Mouse (Mus musculus) left cerebral cortex, postnatal 14 days (tissue): ENCODE measurements around the gene Ypel2. TPM values are rescaled to one million over a fixed set of nuclear protein-coding genes. Genes with fewer than 3 reads are reported as not detected.

Experiments used
- total RNA-seq, 2 experiments: library from RNA; stranded (reverse); gene quantifications; 2 replicates each; pipeline ENCODE4 v1.2.3; 2021

Gene Ypel2
- total RNA-seq, 2 experiments from 2014 or later: 37.9 to 41.1 TPM

Other genes starting within 250 kb of the Ypel2 start
- gene Cltc, start 236.1 kb downstream of the Ypel2 start, total RNA-seq: 100 to 1,000 TPM; 537 to 538 TPM
- 10 to 100 TPM; 15.7 to 19.5 TPM for gene Dhx40, start 186.0 kb downstream of the Ypel2 start, total RNA-seq
- gene Gdpd1, start 80.4 kb upstream of the Ypel2 start, total RNA-seq: 10 to 100 TPM; 49.0 to 49.9 TPM
- 10 to 100 TPM; 14.6 to 15.0 TPM for gene Smg8, start 93.1 kb upstream of the Ypel2 start, total RNA-seq
- gene Prr11, start 115.0 kb upstream of the Ypel2 start, total RNA-seq: under 1 TPM; 0.53 to 0.75 TPM
- 10 to 100 TPM; 12.0 to 14.2 TPM for gene Ska2, start 115.5 kb upstream of the Ypel2 start, total RNA-seq
- gene Trim37, start 133.4 kb upstream of the Ypel2 start, total RNA-seq: 100 to 1,000 TPM; 198 to 209 TPM